Mouse (Mus musculus) heart, adult 2 months (tissue): Measurements from ENCODE around the gene Camkmt.

ENCODE experiments used
- CTCF ChIP-seq: fragments of 200-600 bp; IDR thresholded peaks from 2 replicates; pipeline ENCODE4 v1.8.1; 2022; ENCODE audit warnings: antibody characterized with exemption, mild to moderate bottlenecking, moderate library complexity
- EP300 ChIP-seq: fragments of 200-500 bp; IDR thresholded peaks from 2 replicates; pipeline ENCODE4 v1.6.1; 2011; ENCODE audit warnings: low read depth, low read length, control low read depth; ENCODE audit not compliant: insufficient read depth
- POLR2A ChIP-seq: fragments of 200-500 bp; IDR thresholded peaks from 2 replicates; pipeline ENCODE4 v1.6.1; 2011; ENCODE audit warnings: mild to moderate bottlenecking, low read depth, low read length, control low read depth; ENCODE audit not compliant: insufficient read depth

GRCm38 (mm10) chr17:85379101-85379500 lies 288.7 kb downstream of the Camkmt start:
- TF ChIP-seq CTCF (no peak), EP300 (no peak), POLR2A (no peak)
